Mouse (Mus musculus) heart, embryonic 13.5 days (tissue): ENCODE results near the gene Fcgr1. TPM values are rescaled to one million over a fixed set of nuclear protein-coding genes. Genes with fewer than 3 reads are reported as not detected.
"Not testable (repeated sequence)": the region's sequence is repeated elsewhere in the genome, so short reads cannot be mapped to it uniquely, and the experiment has no call there.

Source experiments
- ATAC-seq: fragments of 200-750 bp; cut with Nextera tagmentation; 2 replicates; pipeline ENCODE4 v1.8.0; 2017; ENCODE audit warnings: moderate TSS enrichment; ENCODE audit not compliant: insufficient number of reproducible peaks, low FRiP score, low TSS enrichment; ENCODE audit errors: extremely low read depth
- H3K27ac ChIP-seq: fragments of 300-500 bp; sonication (generic); replicated peaks from 2 replicates; pipeline ENCODE4 v1.5.1; 2015; ENCODE audit warnings: moderate library complexity, mild to moderate bottlenecking, inconsistent platforms
- H3K27me3 ChIP-seq: fragments of 300-500 bp; sonication (generic); replicated peaks from 2 replicates; pipeline ENCODE4 v1.6.1; 2015; ENCODE audit warnings: mild to moderate bottlenecking, inconsistent platforms
- H3K36me3 ChIP-seq: fragments of 300-500 bp; sonication (generic); 2 replicates; pipeline ENCODE4 v1.6.1; 2015; ENCODE audit warnings: mild to moderate bottlenecking, inconsistent platforms
- H3K4me1 ChIP-seq: fragments of 300-500 bp; sonication (generic); 2 replicates; pipeline ENCODE4 v1.6.1; 2015; ENCODE audit warnings: inconsistent platforms
- H3K4me2 ChIP-seq: fragments of 300-500 bp; sonication (generic); 2 replicates; pipeline ENCODE4 v1.6.1; 2015; ENCODE audit warnings: inconsistent platforms, mild to moderate bottlenecking, moderate library complexity
- H3K4me3 ChIP-seq: fragments of 300-500 bp; sonication (generic); 2 replicates; pipeline ENCODE4 v1.5.1; 2015; ENCODE audit warnings: moderate library complexity, mild to moderate bottlenecking, inconsistent platforms
- H3K9ac ChIP-seq: fragments of 300-500 bp; sonication (generic); 2 replicates; pipeline ENCODE4 v1.6.1; 2015; ENCODE audit warnings: inconsistent platforms, mild to moderate bottlenecking, moderate library complexity
- H3K9me3 ChIP-seq: fragments of 300-500 bp; sonication (generic); 2 replicates; pipeline ENCODE4 v1.6.1; 2016; ENCODE audit warnings: inconsistent platforms
- WGBS: fragments of 180-500 bp; shearing (Covaris S2); methylation state at CpG from one replicate; pipeline ENCODE4 v1.1.7; 2015; ENCODE audit warnings: mixed read lengths; 5-methylcytosine and 5-hydroxymethylcytosine counted together
- polyA plus RNA-seq: library from polyadenylated mRNA; unstranded; fragments of >200 nt; fragmentation: Nextera tagmentation; extraction: Ambion mirVana; gene quantifications from 2 replicates; pipeline ENCODE4 v1.2.1, GENCODE M21; 2015

The Fcgr1 gene
- polyA plus RNA-seq, 1 experiment from 2014 or later = 1.3 TPM

- WGBS = 60% methylated on average over 6 of the region's 6 CpGs
- H3K4me1 ChIP-seq, H3K4me2 ChIP-seq, H3K27ac ChIP-seq, H3K9ac ChIP-seq, H3K36me3 ChIP-seq, H3K4me3 ChIP-seq, H3K9me3 ChIP-seq, ATAC-seq: not testable (repeated sequence)
- H3K27me3 ChIP-seq = peaks cover 62% of the 10 kb centered on the region
Observed at GRCm38 (mm10) chr3:96323806-96324205, 30.0 kb upstream of the Fcgr1 start.

- H3K4me2 ChIP-seq = no peak overlapping the region
- peaks cover 57% of the 10 kb centered on the region for H3K27me3 ChIP-seq
- no peak overlapping the region for H3K27ac ChIP-seq
- ATAC-seq = no peak
- no peaks in the 10 kb centered on the region for H3K36me3 ChIP-seq
- H3K9me3 ChIP-seq = no peaks in the 10 kb centered on the region
- WGBS = 12% methylated on average over 10 of the region's 10 CpGs
- no peak overlapping the region for H3K9ac ChIP-seq
- peaks cover 5% of the 10 kb centered on the region; the same call in 1 of the 2 replicates for H3K4me1 ChIP-seq
- no peak overlapping the region for H3K4me3 ChIP-seq
Observed at GRCm38 (mm10) chr3:96322609-96323008, 28.8 kb upstream of the Fcgr1 start.

GRCm38 (mm10) chr3:96321891-96322290 lies 28.1 kb upstream of the Fcgr1 start:
- H3K27me3 ChIP-seq = peaks cover 52% of the 10 kb centered on the region
- WGBS = 13% methylated on average over 15 of the region's 15 CpGs
- no peaks in the 10 kb centered on the region for H3K9me3 ChIP-seq
- H3K4me3 ChIP-seq = no peak overlapping the region
- H3K4me1 ChIP-seq = no peaks in the 10 kb centered on the region
- H3K27ac ChIP-seq = no peak overlapping the region
- H3K4me2 ChIP-seq = 0 out of 2 replicates have a peak overlapping the region, but pooled peaks have one; percentile 28
- no peaks in the 10 kb centered on the region for H3K36me3 ChIP-seq
- H3K9ac ChIP-seq = no peak overlapping the region
- no peak for ATAC-seq

- not testable (repeated sequence) for H3K36me3 ChIP-seq, H3K9me3 ChIP-seq, H3K4me1 ChIP-seq, H3K27ac ChIP-seq, H3K9ac ChIP-seq, H3K4me2 ChIP-seq, ATAC-seq, H3K4me3 ChIP-seq
- WGBS = 84% methylated on average over 13 of the region's 13 CpGs
- peaks cover 36% of the 10 kb centered on the region for H3K27me3 ChIP-seq
Observed at GRCm38 (mm10) chr3:96320003-96320402, 26.2 kb upstream of the Fcgr1 start.

GRCm38 (mm10) chr3:96312341-96313098 lies 18.8 kb upstream of the Fcgr1 start:
- no peak for ATAC-seq
- 50% methylated on average over 8 of the region's 8 CpGs for WGBS
- no peaks in the 10 kb centered on the region for H3K9me3 ChIP-seq

GRCm38 (mm10) chr3:96309441-96309840 lies 15.7 kb upstream of the Fcgr1 start:
- 41% methylated on average over 3 of the region's 3 CpGs for WGBS
- Histone ChIP-seq H3K36me3 (no peaks in the 10 kb centered on the region), H3K27me3 (peaks cover 15% of the 10 kb centered on the region), H3K9me3 (no peaks in the 10 kb centered on the region), H3K4me1 (no peaks in the 10 kb centered on the region), H3K27ac (no peak overlapping the region), H3K4me2 (no peak overlapping the region), H3K9ac (no peak overlapping the region), H3K4me3 (no peak overlapping the region)
- no peak for ATAC-seq

More at GRCm38 (mm10) chr3:96312341-96313098, 18.8 kb upstream of the Fcgr1 start:
- H3K4me1 ChIP-seq = no peaks in the 10 kb centered on the region
- H3K4me3 ChIP-seq = no peak overlapping the region
- no peak overlapping the region for H3K9ac ChIP-seq
- H3K4me2 ChIP-seq = no peak overlapping the region
- no peak overlapping the region for H3K27ac ChIP-seq
- H3K36me3 ChIP-seq = no peaks in the 10 kb centered on the region
- H3K27me3 ChIP-seq = peaks cover 4% of the 10 kb centered on the region; the same call in 1 of the 2 replicates

GRCm38 (mm10) chr3:96306506-96306905 lies 12.7 kb upstream of the Fcgr1 start:
- H3K4me1 ChIP-seq = no peaks in the 10 kb centered on the region
- no peaks in the 10 kb centered on the region for H3K9me3 ChIP-seq
- H3K27me3 ChIP-seq = peaks cover 29% of the 10 kb centered on the region
- H3K4me2 ChIP-seq = no peak overlapping the region
- no peak for ATAC-seq
- no peak overlapping the region for H3K9ac ChIP-seq
- no peak overlapping the region for H3K4me3 ChIP-seq
- H3K36me3 ChIP-seq = no peaks in the 10 kb centered on the region
- no peak overlapping the region for H3K27ac ChIP-seq
- WGBS = 71% methylated on average over 9 of the region's 9 CpGs

GRCm38 (mm10) chr3:96302076-96302475 lies 8.3 kb upstream of the Fcgr1 start:
- H3K9me3 ChIP-seq = no peaks in the 10 kb centered on the region
- no peaks in the 10 kb centered on the region for H3K36me3 ChIP-seq
- ATAC-seq = no peak
- WGBS = 70% methylated on average over 5 of the region's 5 CpGs
- H3K4me2 ChIP-seq = no peak overlapping the region
- H3K9ac ChIP-seq = no peak overlapping the region
- no peaks in the 10 kb centered on the region for H3K4me1 ChIP-seq
- no peak overlapping the region for H3K27ac ChIP-seq
- H3K4me3 ChIP-seq = no peak overlapping the region
- H3K27me3 ChIP-seq = peaks cover 32% of the 10 kb centered on the region

- peaks cover 29% of the 10 kb centered on the region for H3K27me3 ChIP-seq
- no peaks in the 10 kb centered on the region for H3K9me3 ChIP-seq
- H3K9ac ChIP-seq = peak overlapping the region; percentile 61
- H3K4me1 ChIP-seq = no peaks in the 10 kb centered on the region
- 59% methylated on average over 26 of the region's 26 CpGs for WGBS
- no peak overlapping the region for H3K27ac ChIP-seq
- no peak for ATAC-seq
- peak overlapping the region; percentile 63 for H3K4me2 ChIP-seq
- no peaks in the 10 kb centered on the region for H3K36me3 ChIP-seq
- peak overlapping the region; percentile 41 for H3K4me3 ChIP-seq
Observed at GRCm38 (mm10) chr3:96300706-96301529, 7.1 kb upstream of the Fcgr1 start.

GRCm38 (mm10) chr3:96299562-96299961 lies 5.8 kb upstream of the Fcgr1 start:
- H3K36me3 ChIP-seq = no peaks in the 10 kb centered on the region
- WGBS = 86% methylated on average over 2 of the region's 2 CpGs
- no peak for ATAC-seq
- no peaks in the 10 kb centered on the region for H3K9me3 ChIP-seq
- no peak overlapping the region for H3K27ac ChIP-seq
- no peak overlapping the region for H3K4me3 ChIP-seq
- H3K4me2 ChIP-seq = no peak overlapping the region
- peaks cover 26% of the 10 kb centered on the region for H3K27me3 ChIP-seq
- H3K4me1 ChIP-seq = no peaks in the 10 kb centered on the region
- H3K9ac ChIP-seq = no peak overlapping the region

GRCm38 (mm10) chr3:96298360-96298759 lies 4.6 kb upstream of the Fcgr1 start:
- no peaks in the 10 kb centered on the region for H3K36me3 ChIP-seq
- 85% methylated on average over 4 of the region's 4 CpGs for WGBS

More at GRCm38 (mm10) chr3:96298360-96298759, 4.6 kb upstream of the Fcgr1 start:
- Histone ChIP-seq H3K27me3 (peaks cover 28% of the 10 kb centered on the region), H3K4me3 (no peak overlapping the region), H3K9ac (no peak overlapping the region), H3K9me3 (no peaks in the 10 kb centered on the region), H3K4me2 (no peak overlapping the region), H3K4me1 (no peaks in the 10 kb centered on the region), H3K27ac (no peak overlapping the region)
- ATAC-seq = no peak
